Mouse (Mus musculus) kidney, adult 2 months (tissue): ENCODE data around the gene Onecut3.

Source experiments
- CTCF ChIP-seq: fragments of 200-500 bp; conservative IDR thresholded peaks from 2 replicates; pipeline ENCODE4 v1.5.1; 2011; ENCODE audit warnings: low read depth, mild to moderate bottlenecking, control low read depth, low read length, moderate library complexity, mixed read lengths; ENCODE audit not compliant: insufficient read depth, insufficient read length
- POLR2A ChIP-seq: fragments of 200-500 bp; IDR thresholded peaks from one replicate; pipeline ENCODE4 v1.6.1; 2011; ENCODE audit warnings: low read depth, low read length, control low read depth

DNA sequence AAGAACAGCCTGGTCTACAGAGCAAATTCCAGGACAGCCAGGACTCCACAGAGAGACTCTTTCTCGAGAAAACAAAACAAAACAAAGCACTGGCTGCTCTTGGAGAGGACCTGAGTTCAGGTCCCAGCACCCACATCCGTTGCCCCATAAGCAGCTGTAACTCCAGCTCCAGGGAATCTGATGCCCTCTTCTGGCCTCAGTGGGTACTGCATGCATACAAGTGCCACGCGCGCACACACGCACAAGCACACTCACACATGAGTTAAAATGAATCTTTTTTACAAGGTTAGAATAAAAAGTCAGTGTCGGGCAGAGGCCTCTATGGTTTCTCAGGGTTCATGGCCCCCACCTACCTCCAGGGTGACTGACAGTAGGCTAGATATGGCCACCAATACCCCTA, 28.7 kb downstream of the Onecut3 start:
- TF ChIP-seq POLR2A (no peak), CTCF (peak; percentile 26; the same call in 1 of the 2 replicates)
